Mouse (Mus musculus): ENCODE measurements at regions not wholly inside any gene's neighbourhood (a gene's known extent, or its start where the extent isn't known, plus 50 kb on each side); places are given as distances from the start of the nearest gene placed in this dataset.

- TF ChIP-seq CHD2 (IDR thresholded peaks at IDR 0.05; ENCODE audit: low read depth, low read length), result no peak
- no peak for TF ChIP-seq MAFK (IDR thresholded peaks at IDR 0.05; ENCODE audit: insufficient read depth, low read depth, low read length)
Measured at GRCm38 (mm10) chr6:127338412-127338811, 108.2 kb upstream of the Parp11 start.

All from ES-E14 (cell line).